Mouse (Mus musculus): Measurements from ENCODE around the gene Ap4m1. TPM values are rescaled to one million over a fixed set of nuclear protein-coding genes. Genes with fewer than 3 reads are reported as not detected.

The Ap4m1 gene
- total and polyA plus RNA-seq, 3 experiments: 21.1 to 26.7 (median 22.6) TPM

GRCm38 (mm10) chr5:138170936-138171561 lies 753 bp upstream of the Ap4m1 start:
- peaks cover 65% of the 10 kb centered on the region for H3K4me1 ChIP-seq (ENCODE audit: insufficient read depth, low read depth, low read length)
- peaks cover 81% of the 10 kb centered on the region for H3K36me3 ChIP-seq (replicated peaks)

DNA sequence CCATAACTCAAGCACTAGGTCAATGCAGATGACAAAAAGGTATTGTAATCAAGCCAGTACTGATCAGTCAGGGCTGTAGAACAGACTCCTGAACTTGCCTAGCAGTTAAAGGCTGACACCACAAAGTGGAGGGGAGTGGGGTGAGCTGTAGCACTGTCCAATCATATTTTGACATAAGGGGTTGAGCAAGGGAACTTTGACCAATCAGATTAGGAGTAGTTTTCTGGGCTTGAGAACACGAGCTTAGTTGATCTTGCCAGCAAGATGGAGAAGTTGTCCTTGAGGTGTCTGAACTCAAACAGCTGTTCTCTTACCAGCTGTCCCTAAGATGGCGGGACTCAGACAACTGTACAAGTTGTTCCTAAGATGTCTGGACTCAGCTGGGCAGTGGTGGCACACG lies 1.4 kb downstream of the Ap4m1 start:
- TF ChIP-seq TAL1 (conservative IDR thresholded peaks at IDR 0.05; ENCODE audit: low read depth, low read length): no peak
- no peak for TF ChIP-seq GATA1 (IDR thresholded peaks at IDR 0.05; ENCODE audit: borderline replicate concordance, low read length)
- no peak for TF ChIP-seq GATA2 (IDR thresholded peaks at IDR 0.05; ENCODE audit: borderline replicate concordance, low read depth, low read length)
- no peak for TF ChIP-seq CTCF (IDR thresholded peaks at IDR 0.05; ENCODE audit: low read depth, low read length)
- no peak for TF ChIP-seq POLR2AphosphoS5 (IDR thresholded peaks at IDR 0.05; ENCODE audit: insufficient replicate concordance, low read depth, low read length)
- Histone ChIP-seq H3K36me3 (replicated peaks) (peaks cover 79% of the 10 kb centered on the region), H3K9me3 (replicated peaks) (no peaks in the 10 kb centered on the region), H3K4me1 (ENCODE audit: insufficient read depth, low read depth, low read length) (peaks cover 49% of the 10 kb centered on the region), H3K4me3 (ENCODE audit: low read depth, low read length) (peak overlapping the region; percentile 30; the same call in 1 of the 2 replicates), H3K27me3 (ENCODE audit: insufficient read depth, low read length) (no peaks in the 10 kb centered on the region)
- DNase-seq (ENCODE audit: low spot score): no peak
- no peak for ATAC-seq (ENCODE audit: extremely low read depth, insufficient number of reproducible peaks, low FRiP score, poor library complexity, severe bottlenecking)

More at GRCm38 (mm10) chr5:138170936-138171561, 753 bp upstream of the Ap4m1 start:
- ATAC-seq (ENCODE audit: extremely low read depth, insufficient number of reproducible peaks, low FRiP score, poor library complexity, severe bottlenecking) (peak; percentile 68), DNase-seq (ENCODE audit: low spot score) (peak; percentile 92)
- no peak for TF ChIP-seq GATA1 (IDR thresholded peaks at IDR 0.05; ENCODE audit: borderline replicate concordance, low read length)
- TF ChIP-seq TAL1 (conservative IDR thresholded peaks at IDR 0.05; ENCODE audit: low read depth, low read length): no peak
- H3K27me3 ChIP-seq (ENCODE audit: insufficient read depth, low read length): no peaks in the 10 kb centered on the region; the same call in 1 of the 2 replicates
- H3K4me3 ChIP-seq (ENCODE audit: low read depth, low read length): peak overlapping the region; percentile 90
- no peaks in the 10 kb centered on the region for H3K9me3 ChIP-seq (replicated peaks)

DNA sequence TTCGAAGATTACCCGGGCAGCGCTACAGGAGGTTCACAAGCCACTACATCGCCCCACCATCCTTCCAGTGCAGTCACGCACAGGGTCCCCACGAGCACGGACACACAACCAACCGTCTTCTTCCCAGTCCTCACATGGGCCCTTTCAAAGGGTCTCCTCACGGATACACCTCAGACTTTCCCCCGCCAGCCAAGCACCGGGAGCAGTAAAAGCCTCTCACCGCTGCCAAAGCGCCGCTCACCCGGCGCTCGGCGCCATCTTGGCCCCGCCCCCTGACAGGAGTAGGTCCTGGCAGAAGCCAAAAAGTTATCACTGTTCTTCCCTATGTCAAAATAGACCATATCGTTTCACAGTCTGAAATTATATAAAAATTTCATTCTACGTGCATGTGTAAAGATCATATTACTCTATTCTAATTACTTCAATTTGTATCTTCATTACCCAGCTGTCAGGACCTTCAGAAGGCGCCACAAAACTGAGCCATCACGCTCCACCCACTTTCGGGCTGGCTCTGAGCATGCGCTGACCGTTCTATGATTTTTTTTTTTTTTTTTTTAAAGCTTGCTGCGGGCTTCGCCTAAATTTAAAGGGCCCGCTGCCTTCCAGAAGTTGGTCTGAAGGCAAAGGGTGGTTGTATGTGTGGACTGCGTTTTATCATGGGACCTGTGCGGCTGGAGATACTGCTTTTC lies 15.3 kb downstream of the Ap4m1 start, which contains the start of the genes Taf6 and Cnpy4:
TSS of gene Taf6 (minus strand) at position 502 of the 689 bp plus-strand sequence.
TSS of gene Cnpy4 (plus strand) at position 536 of the 689 bp plus-strand sequence.
- Histone ChIP-seq H3K36me3 (replicated peaks) (peaks cover 64% of the 10 kb centered on the region), H3K27me3 (ENCODE audit: insufficient read depth, low read length) (no peaks in the 10 kb centered on the region), H3K9me3 (replicated peaks) (no peaks in the 10 kb centered on the region), H3K4me1 (ENCODE audit: insufficient read depth, low read depth, low read length) (peaks cover 27% of the 10 kb centered on the region), H3K4me3 (ENCODE audit: low read depth, low read length) (peak within 1 kb of the TSS; percentile 87)
- ATAC-seq (ENCODE audit: extremely low read depth, insufficient number of reproducible peaks, low FRiP score, poor library complexity, severe bottlenecking) (peak; percentile 76), DNase-seq (ENCODE audit: low spot score) (peak; percentile 75)
- no peak for TF ChIP-seq POLR2AphosphoS5 (IDR thresholded peaks at IDR 0.05; ENCODE audit: insufficient replicate concordance, low read depth, low read length)
- no peak for TF ChIP-seq TAL1 (conservative IDR thresholded peaks at IDR 0.05; ENCODE audit: low read depth, low read length)
- no peak for TF ChIP-seq CTCF (IDR thresholded peaks at IDR 0.05; ENCODE audit: low read depth, low read length)
- TF ChIP-seq GATA2 (IDR thresholded peaks at IDR 0.05; ENCODE audit: borderline replicate concordance, low read depth, low read length): no peak
- TF ChIP-seq GATA1 (IDR thresholded peaks at IDR 0.05; ENCODE audit: borderline replicate concordance, low read length): no peak

DNA sequence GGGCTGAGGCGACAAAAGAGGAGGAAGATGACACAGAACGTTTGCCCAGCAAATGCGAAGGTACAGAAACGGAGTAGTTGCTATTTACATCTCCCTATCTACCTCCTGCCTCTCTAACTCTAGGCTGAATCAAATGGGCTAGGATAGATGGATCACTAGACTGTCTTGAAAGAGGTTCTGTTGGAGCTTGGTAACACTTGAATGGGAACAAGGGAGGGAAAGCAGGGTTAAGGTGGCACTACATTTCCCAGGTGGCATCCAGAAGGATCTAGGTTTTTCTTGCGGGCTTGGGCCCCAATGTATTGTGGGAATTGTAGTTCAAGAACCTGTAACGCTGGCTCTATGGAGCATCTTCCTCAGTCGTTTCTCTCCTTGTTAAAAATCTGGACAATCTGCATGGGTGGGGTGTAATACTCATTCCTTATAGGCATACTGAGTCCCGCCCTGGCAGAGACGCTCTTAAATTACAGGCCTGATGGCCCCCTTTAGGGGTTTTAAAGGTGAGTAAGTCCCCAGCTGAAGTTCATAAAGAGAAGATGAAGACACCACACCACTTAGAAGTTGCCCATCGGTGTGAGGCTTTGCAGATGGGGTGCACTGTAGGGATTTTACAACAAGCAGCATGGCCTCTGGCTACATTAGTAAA lies 16.0 kb downstream of the Ap4m1 start:
- Histone ChIP-seq H3K9me3 (replicated peaks) (no peaks in the 10 kb centered on the region), H3K4me1 (ENCODE audit: insufficient read depth, low read depth, low read length) (peaks cover 27% of the 10 kb centered on the region), H3K4me3 (ENCODE audit: low read depth, low read length) (peak overlapping the region; percentile 87), H3K36me3 (replicated peaks) (peaks cover 64% of the 10 kb centered on the region), H3K27me3 (ENCODE audit: insufficient read depth, low read length) (no peaks in the 10 kb centered on the region)
- TF ChIP-seq CTCF (IDR thresholded peaks at IDR 0.05; ENCODE audit: low read depth, low read length): no peak
- TF ChIP-seq POLR2AphosphoS5 (IDR thresholded peaks at IDR 0.05; ENCODE audit: insufficient replicate concordance, low read depth, low read length): no peak
- TF ChIP-seq GATA1 (IDR thresholded peaks at IDR 0.05; ENCODE audit: borderline replicate concordance, low read length): no peak
- TF ChIP-seq TAL1 (conservative IDR thresholded peaks at IDR 0.05; ENCODE audit: low read depth, low read length): no peak
- no peak for TF ChIP-seq GATA2 (IDR thresholded peaks at IDR 0.05; ENCODE audit: borderline replicate concordance, low read depth, low read length)
- peak; percentile 76 for ATAC-seq (ENCODE audit: extremely low read depth, insufficient number of reproducible peaks, low FRiP score, poor library complexity, severe bottlenecking)
- peak; percentile 40 for DNase-seq (ENCODE audit: low spot score)

GRCm38 (mm10) chr5:138193771-138194727 lies 22.2 kb downstream of the Ap4m1 start, which contains the start of gene Mblac1:
Mblac1 (plus strand) TSS chr5:138194314.
- DNase-seq (ENCODE audit: low spot score): peak; percentile 50
- ATAC-seq (ENCODE audit: extremely low read depth, insufficient number of reproducible peaks, low FRiP score, poor library complexity, severe bottlenecking): peak; percentile 61
- TF ChIP-seq POLR2AphosphoS5 (IDR thresholded peaks at IDR 0.05; ENCODE audit: insufficient replicate concordance, low read depth, low read length): peak; percentile 53; the same call in 1 of the 2 replicates
- TF ChIP-seq TAL1 (conservative IDR thresholded peaks at IDR 0.05; ENCODE audit: low read depth, low read length): no peak
- no peak for TF ChIP-seq CTCF (IDR thresholded peaks at IDR 0.05; ENCODE audit: low read depth, low read length)

More at GRCm38 (mm10) chr5:138193771-138194727, 22.2 kb downstream of the Ap4m1 start, which contains the start of gene Mblac1:
- H3K4me3 ChIP-seq (ENCODE audit: low read depth, low read length): peak within 1 kb of the TSS; percentile 83
- H3K4me1 ChIP-seq (ENCODE audit: insufficient read depth, low read depth, low read length): peaks cover 20% of the 10 kb centered on the region
- H3K9me3 ChIP-seq (replicated peaks): no peaks in the 10 kb centered on the region
- H3K27me3 ChIP-seq (ENCODE audit: insufficient read depth, low read length): peaks cover 7% of the 10 kb centered on the region; the same call in 1 of the 2 replicates
- H3K36me3 ChIP-seq (replicated peaks): peaks cover 45% of the 10 kb centered on the region

Data from G1E (cell line).